Mouse (Mus musculus): ENCODE results near the gene Adra1b.

DNA sequence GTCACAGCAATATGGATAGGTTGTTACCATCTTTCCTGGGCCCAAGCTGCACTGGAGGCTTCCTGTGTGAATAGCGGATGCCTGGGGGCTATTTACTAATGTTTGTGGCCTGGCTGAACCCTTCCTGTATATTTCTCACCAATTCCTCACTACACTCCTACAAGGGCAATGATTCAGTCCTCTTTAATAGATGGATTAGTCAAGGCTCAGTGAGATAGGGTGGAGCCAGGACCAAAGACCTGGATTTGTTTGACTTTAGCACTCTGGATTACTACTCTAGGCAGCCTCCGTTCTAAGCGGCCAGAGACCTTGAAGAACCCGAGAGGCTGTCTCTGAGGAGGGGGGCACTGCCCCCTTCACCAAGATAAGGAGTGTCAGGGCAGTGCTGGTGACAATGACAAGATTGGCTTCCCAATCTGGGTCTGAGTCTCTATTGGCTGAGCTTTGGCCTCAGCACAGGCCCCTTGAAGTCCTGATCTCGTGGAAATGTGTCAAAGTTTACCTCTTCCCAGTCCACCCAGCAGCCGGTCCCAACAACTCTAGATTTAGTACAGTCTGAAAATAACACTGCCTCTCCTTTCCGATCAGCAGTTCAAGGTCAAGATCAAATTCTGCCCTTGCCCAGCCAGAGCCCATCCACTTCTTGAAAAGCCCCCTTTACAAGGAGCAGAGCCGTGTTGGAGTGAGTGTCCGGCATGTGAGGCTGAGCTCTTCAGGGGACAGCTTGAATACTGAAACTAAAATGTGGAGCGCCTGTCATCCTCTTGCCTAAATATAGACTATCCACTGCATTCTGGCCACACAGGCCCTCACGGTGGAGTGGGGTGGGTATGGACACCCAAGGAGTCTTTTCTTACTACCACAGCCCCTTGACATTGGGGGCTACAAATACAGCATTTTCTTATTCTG is 80.2 kb downstream of the Adra1b start:
- no peak for TF ChIP-seq POLR2A (IDR thresholded peaks at IDR 0.05; ENCODE audit: borderline replicate concordance, control insufficient read depth, low read depth, low read length)
- TF ChIP-seq CTCF (IDR thresholded peaks at IDR 0.05; ENCODE audit: control insufficient read depth, insufficient read depth, low read length) = no peak
